Mouse (Mus musculus): ENCODE results near the gene Gm20431. TPM values are rescaled to one million over a fixed set of nuclear protein-coding genes. Genes with fewer than 3 reads are reported as not detected.
"Not testable (repeated sequence)": the region's sequence is repeated elsewhere in the genome, so short reads cannot be mapped to it uniquely, and the experiment has no call there.

Gm20431 gene
- polyA plus RNA-seq, 1 experiment from 2014 or later = 15.1 TPM

DNA sequence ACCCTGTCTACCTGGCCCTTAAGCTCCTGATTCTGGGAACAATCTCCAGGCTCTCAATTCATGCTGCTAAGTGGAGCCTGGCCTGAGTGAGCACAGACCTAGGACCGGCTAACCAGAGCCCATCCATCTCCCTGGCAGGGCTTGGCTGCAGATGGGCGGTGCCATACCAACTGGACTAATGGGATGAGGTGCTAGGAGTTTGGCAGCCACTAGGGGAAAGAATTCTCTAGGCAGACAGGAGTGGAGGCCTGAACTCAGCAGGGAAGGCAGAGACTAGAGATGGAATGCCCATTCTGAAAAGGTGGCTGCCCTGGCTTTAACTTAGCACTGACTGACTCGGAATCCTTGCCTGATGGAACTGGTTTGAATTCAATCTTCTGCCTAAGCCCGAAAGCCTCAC lies 14.9 kb downstream of the Gm20431 start:
- H3K4me3 ChIP-seq (ENCODE audit: low read depth, low read length) = no peak overlapping the region
- WGBS = 85% methylated on average over 4 of the region's 4 CpGs
- H3K9ac ChIP-seq (ENCODE audit: low read length) = no peak overlapping the region
- no peak overlapping the region for H3K4me2 ChIP-seq (ENCODE audit: low read depth, low read length, severe bottlenecking)
- no peaks in the 10 kb centered on the region for H3K4me1 ChIP-seq (replicated peaks; ENCODE audit: control insufficient read depth, insufficient read depth, low read length)
- H3K36me3 ChIP-seq (ENCODE audit: control insufficient read depth, insufficient read depth, low read length) = 0 out of 2 replicates have a peak, but pooled peaks cover 2% of the 10 kb centered on the region
- ATAC-seq (replicated peaks; ENCODE audit: low FRiP score) (no peak), DNase-seq (ENCODE audit: low spot score) (no peak)
- no peaks in the 10 kb centered on the region for H3K27me3 ChIP-seq (ENCODE audit: control insufficient read depth, insufficient read depth, low read length)
- no peak overlapping the region for H3K27ac ChIP-seq (ENCODE audit: low read depth, low read length)
- no peaks in the 10 kb centered on the region for H3K9me3 ChIP-seq (ENCODE audit: control insufficient read depth, low read length)

DNA sequence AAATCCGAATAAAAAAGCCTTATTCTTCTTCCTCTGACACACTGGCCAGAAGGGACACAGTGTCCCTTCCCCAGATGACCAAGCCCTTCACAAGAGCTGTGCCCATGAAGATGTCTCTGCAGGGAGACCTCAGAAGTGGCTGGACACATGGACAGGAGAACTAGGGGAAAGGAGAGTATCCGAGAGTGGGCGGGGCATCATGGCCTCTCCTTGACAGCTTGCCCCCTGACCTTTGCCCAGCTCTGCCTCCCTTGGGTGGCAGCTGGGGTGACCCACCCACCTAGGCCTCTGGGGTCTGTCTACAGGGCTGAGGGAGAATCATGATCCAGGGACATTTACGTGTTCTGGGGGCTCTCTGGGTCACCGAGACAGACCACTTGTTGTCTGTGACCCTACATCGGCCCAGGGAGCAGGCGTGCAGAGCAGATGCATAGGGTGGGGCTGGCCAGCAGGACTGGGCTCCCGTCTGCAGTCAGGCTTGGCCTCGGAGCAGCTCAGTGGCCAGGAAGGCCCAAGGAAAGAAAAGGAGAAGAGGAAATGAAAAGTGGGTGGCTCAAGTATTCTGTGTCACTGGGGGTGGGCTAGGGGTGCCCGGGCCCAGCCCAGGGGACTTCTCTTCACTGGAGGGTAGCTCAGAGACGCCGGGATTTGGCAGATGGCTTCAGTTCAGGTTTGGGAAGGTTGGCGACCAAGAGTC lies 17.8 kb downstream of the Gm20431 start:
- H3K9ac ChIP-seq (ENCODE audit: low read length); H3K4me3 ChIP-seq (ENCODE audit: low read depth, low read length); H3K36me3 ChIP-seq (ENCODE audit: control insufficient read depth, insufficient read depth, low read length); H3K27me3 ChIP-seq (ENCODE audit: control insufficient read depth, insufficient read depth, low read length); H3K4me1 ChIP-seq (replicated peaks; ENCODE audit: control insufficient read depth, insufficient read depth, low read length); H3K27ac ChIP-seq (ENCODE audit: low read depth, low read length); H3K9me3 ChIP-seq (ENCODE audit: control insufficient read depth, low read length); H3K4me2 ChIP-seq (ENCODE audit: low read depth, low read length, severe bottlenecking); ATAC-seq (replicated peaks; ENCODE audit: low FRiP score); DNase-seq (ENCODE audit: low spot score): not testable (repeated sequence)
- 87% methylated on average over 13 of the region's 13 CpGs for WGBS

DNA sequence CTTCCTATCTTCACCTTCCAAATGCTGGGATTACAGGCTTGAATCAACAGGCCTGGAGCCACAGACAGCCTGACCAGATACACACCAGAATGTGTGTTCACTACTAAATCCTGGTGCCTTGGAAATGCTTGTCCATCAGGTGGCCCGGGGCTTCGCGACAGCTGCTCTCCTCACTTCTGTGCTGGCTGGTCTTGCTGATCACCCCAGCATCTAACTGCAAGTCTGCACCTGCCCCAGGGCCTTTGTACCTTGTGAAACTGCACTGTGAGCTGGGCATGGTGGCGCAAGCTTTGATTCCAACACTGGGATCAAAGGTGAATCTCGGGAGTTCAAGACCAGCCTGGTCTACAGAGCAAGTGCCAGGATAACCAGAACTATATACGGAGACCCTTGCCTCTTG lies 19.1 kb downstream of the Gm20431 start:
- Histone ChIP-seq H3K27ac (ENCODE audit: low read depth, low read length) (no peak overlapping the region), H3K36me3 (ENCODE audit: control insufficient read depth, insufficient read depth, low read length) (0 out of 2 replicates have a peak, but pooled peaks cover 2% of the 10 kb centered on the region), H3K4me2 (ENCODE audit: low read depth, low read length, severe bottlenecking) (no peak overlapping the region), H3K4me3 (ENCODE audit: low read depth, low read length) (no peak overlapping the region), H3K4me1 (replicated peaks; ENCODE audit: control insufficient read depth, insufficient read depth, low read length) (no peaks in the 10 kb centered on the region), H3K9ac (ENCODE audit: low read length) (no peak overlapping the region), H3K9me3 (ENCODE audit: control insufficient read depth, low read length) (no peaks in the 10 kb centered on the region), H3K27me3 (ENCODE audit: control insufficient read depth, insufficient read depth, low read length) (no peaks in the 10 kb centered on the region)
- DNase-seq (ENCODE audit: low spot score) (no peak), ATAC-seq (replicated peaks; ENCODE audit: low FRiP score) (no peak)
- whole genome bisulfite sequencing = 89% methylated on average over 6 of the region's 6 CpGs

DNA sequence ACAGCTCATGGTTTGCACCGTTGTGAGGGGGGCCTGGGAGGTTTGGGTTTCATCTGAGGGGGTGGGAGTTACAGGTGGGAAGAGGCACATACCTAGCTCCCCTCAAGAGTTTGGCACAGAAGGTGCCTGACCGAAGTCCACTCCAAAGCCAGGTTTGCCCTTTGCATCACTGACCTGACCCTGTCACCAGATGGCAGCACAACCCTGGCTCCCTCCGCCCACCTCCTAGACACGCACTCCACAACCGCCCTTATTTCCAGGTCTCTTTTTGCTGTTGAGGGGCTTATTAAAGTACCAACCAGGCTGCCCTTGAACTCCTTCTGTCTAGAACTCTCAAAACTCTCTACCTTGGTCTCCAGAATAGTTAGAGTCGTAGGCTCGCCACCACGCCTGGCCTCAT lies 20.0 kb downstream of the Gm20431 start:
- H3K9ac ChIP-seq (ENCODE audit: low read length) = no peak overlapping the region
- no peaks in the 10 kb centered on the region for H3K27me3 ChIP-seq (ENCODE audit: control insufficient read depth, insufficient read depth, low read length)
- 50% methylated on average over 8 of the region's 8 CpGs for WGBS
- H3K9me3 ChIP-seq (ENCODE audit: control insufficient read depth, low read length) = no peaks in the 10 kb centered on the region
- no peak overlapping the region for H3K27ac ChIP-seq (ENCODE audit: low read depth, low read length)
- no peaks in the 10 kb centered on the region for H3K4me1 ChIP-seq (replicated peaks; ENCODE audit: control insufficient read depth, insufficient read depth, low read length)
- no peak overlapping the region for H3K4me3 ChIP-seq (ENCODE audit: low read depth, low read length)
- ATAC-seq (replicated peaks; ENCODE audit: low FRiP score) = no peak
- H3K4me2 ChIP-seq (ENCODE audit: low read depth, low read length, severe bottlenecking) = no peak overlapping the region
- DNase-seq (ENCODE audit: low spot score) = no peak
- H3K36me3 ChIP-seq (ENCODE audit: control insufficient read depth, insufficient read depth, low read length) = 0 out of 2 replicates have a peak, but pooled peaks cover 2% of the 10 kb centered on the region

DNA sequence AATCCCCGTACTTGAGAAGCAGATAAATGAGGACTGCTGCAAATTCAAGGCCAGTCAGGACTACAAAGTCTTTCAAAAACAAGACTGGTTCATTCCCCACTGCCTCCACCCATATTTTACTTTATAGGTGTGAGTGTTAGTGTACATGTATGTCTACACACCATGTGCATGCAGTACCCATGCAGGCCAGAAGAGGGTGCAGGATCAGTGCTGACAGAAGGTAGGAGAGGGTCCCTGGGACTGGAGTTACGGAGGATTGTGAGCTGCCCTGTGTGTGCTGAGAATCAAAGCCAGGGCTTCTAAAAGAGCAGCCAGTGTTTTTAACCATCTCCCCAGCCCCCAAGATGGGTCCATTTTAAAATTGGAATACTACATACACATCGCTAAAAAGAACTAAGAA lies 21.0 kb downstream of the Gm20431 start:
- 0 out of 2 replicates have a peak, but pooled peaks cover 2% of the 10 kb centered on the region for H3K36me3 ChIP-seq (ENCODE audit: control insufficient read depth, insufficient read depth, low read length)
- DNase-seq (ENCODE audit: low spot score) (peak; percentile 70), ATAC-seq (replicated peaks; ENCODE audit: low FRiP score) (no peak)
- no peaks in the 10 kb centered on the region for H3K4me1 ChIP-seq (replicated peaks; ENCODE audit: control insufficient read depth, insufficient read depth, low read length)
- no peaks in the 10 kb centered on the region for H3K27me3 ChIP-seq (ENCODE audit: control insufficient read depth, insufficient read depth, low read length)
- H3K4me3 ChIP-seq (ENCODE audit: low read depth, low read length) = no peak overlapping the region
- WGBS = 75% methylated on average over 3 of the region's 3 CpGs
- no peak overlapping the region for H3K9ac ChIP-seq (ENCODE audit: low read length)
- no peaks in the 10 kb centered on the region for H3K9me3 ChIP-seq (ENCODE audit: control insufficient read depth, low read length)
- no peak overlapping the region for H3K27ac ChIP-seq (ENCODE audit: low read depth, low read length)
- no peak overlapping the region for H3K4me2 ChIP-seq (ENCODE audit: low read depth, low read length, severe bottlenecking)

DNA sequence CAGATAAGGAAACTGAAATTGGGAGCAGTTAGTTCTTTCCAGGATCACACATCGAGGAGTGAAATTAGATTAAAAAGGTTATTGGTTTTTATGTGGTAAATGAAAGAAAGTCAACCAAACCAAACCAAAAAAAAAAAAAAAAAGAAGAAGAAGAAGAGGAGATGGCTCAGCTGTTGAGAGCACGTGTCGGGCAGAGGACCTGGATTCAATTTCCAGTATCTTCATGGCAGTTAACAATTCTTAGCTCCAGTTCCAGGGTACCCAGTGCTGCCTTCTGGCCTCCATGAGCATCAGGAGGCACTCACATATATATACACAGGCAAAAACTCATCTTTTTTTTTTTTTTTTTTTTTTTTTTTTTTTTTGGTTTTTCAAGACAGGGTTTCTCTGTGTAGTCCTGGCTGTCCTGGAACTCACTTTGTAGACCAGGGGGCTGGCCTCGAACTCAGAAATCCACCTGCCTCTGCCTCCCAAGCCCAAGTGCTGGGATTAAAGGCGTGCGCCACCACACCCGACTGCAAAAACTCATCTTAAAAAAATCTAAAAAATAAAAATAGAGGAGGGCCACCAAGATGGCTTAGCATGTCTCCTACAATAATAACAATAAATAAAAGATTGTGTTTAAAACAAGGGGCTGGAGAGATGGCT lies 26.3 kb downstream of the Gm20431 start:
- Histone ChIP-seq H3K9ac (ENCODE audit: low read length) (no peak overlapping the region), H3K36me3 (ENCODE audit: control insufficient read depth, insufficient read depth, low read length) (no peaks in the 10 kb centered on the region), H3K9me3 (ENCODE audit: control insufficient read depth, low read length) (no peaks in the 10 kb centered on the region), H3K27me3 (ENCODE audit: control insufficient read depth, insufficient read depth, low read length) (no peaks in the 10 kb centered on the region), H3K4me2 (ENCODE audit: low read depth, low read length, severe bottlenecking) (peak overlapping the region; percentile 26; the same call in 1 of the 2 replicates), H3K4me1 (replicated peaks; ENCODE audit: control insufficient read depth, insufficient read depth, low read length) (peaks cover 11% of the 10 kb centered on the region), H3K4me3 (ENCODE audit: low read depth, low read length) (no peak overlapping the region), H3K27ac (ENCODE audit: low read depth, low read length) (no peak overlapping the region)
- DNase-seq (ENCODE audit: low spot score) (no peak), ATAC-seq (replicated peaks; ENCODE audit: low FRiP score) (no peak)
- WGBS = 78% methylated on average over 7 of the region's 7 CpGs

DNA sequence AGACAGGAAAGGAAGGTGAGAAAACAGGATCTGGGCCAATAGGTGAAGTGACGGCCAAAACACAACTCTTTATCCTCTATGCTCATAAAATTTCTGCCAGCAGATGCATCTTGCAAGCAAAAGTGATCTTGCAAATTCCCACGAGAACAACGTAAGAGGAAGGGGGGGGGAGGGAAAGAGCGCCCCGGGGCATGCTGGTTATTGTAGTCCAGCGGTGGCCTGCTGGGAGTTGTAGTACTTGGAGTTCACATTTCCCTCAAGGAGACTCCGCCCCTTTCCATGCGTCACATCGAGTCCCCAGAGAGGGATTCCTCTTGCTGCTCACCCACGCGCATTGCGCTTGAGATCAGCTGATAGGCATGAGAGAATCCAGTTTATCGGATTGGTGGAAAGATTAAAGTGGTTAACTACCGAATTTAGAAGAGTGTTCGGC lies 26.9 kb downstream of the Gm20431 start:
- peak; percentile 72 for ATAC-seq (replicated peaks; ENCODE audit: low FRiP score)
- Histone ChIP-seq H3K4me2 (ENCODE audit: low read depth, low read length, severe bottlenecking) (peak overlapping the region; percentile 41), H3K9ac (ENCODE audit: low read length) (peak overlapping the region; percentile 17; the same call in 1 of the 2 replicates), H3K27ac (ENCODE audit: low read depth, low read length) (peak overlapping the region; percentile 8; the same call in 1 of the 2 replicates), H3K4me3 (ENCODE audit: low read depth, low read length) (no peak overlapping the region; the same call in 1 of the 2 replicates), H3K4me1 (replicated peaks; ENCODE audit: control insufficient read depth, insufficient read depth, low read length) (peaks cover 14% of the 10 kb centered on the region), H3K36me3 (ENCODE audit: control insufficient read depth, insufficient read depth, low read length) (no peaks in the 10 kb centered on the region), H3K9me3 (ENCODE audit: control insufficient read depth, low read length) (no peaks in the 10 kb centered on the region), H3K27me3 (ENCODE audit: control insufficient read depth, insufficient read depth, low read length) (no peaks in the 10 kb centered on the region)
- WGBS = under 1% methylated on average over 15 of the region's 15 CpGs
- DNase-seq (ENCODE audit: low spot score) = peak; percentile 99

DNA sequence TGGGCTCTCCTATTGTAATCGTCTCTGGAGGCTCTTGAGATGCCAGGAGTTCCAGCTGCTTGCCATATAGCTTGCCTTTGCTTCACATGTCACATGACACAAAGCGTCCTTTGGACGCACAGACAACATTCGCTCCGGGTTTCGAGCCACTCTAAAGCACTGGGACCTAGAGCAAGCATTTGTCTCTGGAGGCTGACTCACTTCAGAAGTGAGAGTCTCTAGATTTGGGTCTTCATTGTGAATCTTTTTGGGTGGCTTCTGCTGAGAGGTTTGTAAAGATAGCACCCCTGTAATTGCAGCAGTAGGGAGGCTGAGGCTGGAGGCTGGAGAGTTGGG lies 27.8 kb downstream of the Gm20431 start:
- Histone ChIP-seq H3K4me3 (ENCODE audit: low read depth, low read length) (no peak overlapping the region), H3K4me1 (replicated peaks; ENCODE audit: control insufficient read depth, insufficient read depth, low read length) (peaks cover 14% of the 10 kb centered on the region), H3K36me3 (ENCODE audit: control insufficient read depth, insufficient read depth, low read length) (no peaks in the 10 kb centered on the region), H3K9me3 (ENCODE audit: control insufficient read depth, low read length) (no peaks in the 10 kb centered on the region), H3K27me3 (ENCODE audit: control insufficient read depth, insufficient read depth, low read length) (no peaks in the 10 kb centered on the region), H3K4me2 (ENCODE audit: low read depth, low read length, severe bottlenecking) (no peak overlapping the region), H3K27ac (ENCODE audit: low read depth, low read length) (no peak overlapping the region), H3K9ac (ENCODE audit: low read length) (no peak overlapping the region; the same call in 1 of the 2 replicates)
- ATAC-seq (replicated peaks; ENCODE audit: low FRiP score) (no peak), DNase-seq (ENCODE audit: low spot score) (no peak)
- WGBS = 90% methylated on average over 6 of the region's 6 CpGs

All from forebrain, embryonic 11.5 days (tissue).